Mouse (Mus musculus): ENCODE measurements around the gene Olfr938.

Olfr938 gene

DNA sequence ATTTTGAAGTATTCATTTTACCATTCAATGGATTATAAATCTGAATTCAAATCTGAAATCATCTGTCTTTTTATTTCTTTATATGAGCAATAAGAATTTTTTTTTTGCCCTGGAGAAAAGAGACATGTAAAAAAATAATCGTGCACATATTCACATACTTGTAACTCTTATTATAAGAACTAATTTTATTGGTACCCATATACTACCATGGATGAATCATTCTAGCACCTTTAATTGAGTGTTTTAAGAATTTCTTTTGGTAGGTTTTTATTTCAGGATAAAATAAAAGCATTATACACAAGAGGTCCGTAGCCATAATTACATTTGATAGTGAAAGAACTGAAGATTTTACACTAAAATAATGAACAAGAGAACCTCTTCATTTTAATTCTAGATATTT lies at the start of gene Olfr938:
Gene Olfr938, minus strand, starts transcription at position 101 of the 400 bp plus-strand sequence.
- no peak for DNase-seq (ENCODE audit: low read depth, low spot score)

DNA sequence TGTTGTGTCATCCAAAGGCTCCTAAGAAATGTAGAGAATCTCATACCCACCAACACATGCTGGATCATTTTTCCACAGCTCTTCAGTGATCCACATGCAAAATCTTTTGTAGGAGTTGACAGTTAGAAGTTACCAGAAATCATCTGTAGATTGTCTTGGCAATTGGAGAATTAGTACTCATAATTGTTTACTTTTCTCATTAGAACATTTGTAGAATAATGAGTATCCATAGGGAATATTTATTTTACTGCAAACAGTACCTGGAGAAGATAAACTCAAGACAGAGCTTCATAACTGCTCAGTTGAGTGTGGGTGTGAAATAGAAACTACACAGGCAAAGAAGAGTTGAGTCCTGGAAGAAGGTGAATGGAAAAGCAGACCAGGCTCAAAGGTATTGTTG lies 49.1 kb upstream of the Olfr938 start, which contains the start of gene Olfr27:
Gene Olfr27, plus strand, starts transcription at position 301 of the 400 bp plus-strand sequence.
- no peak for DNase-seq (ENCODE audit: low read depth, low spot score)

DNA sequence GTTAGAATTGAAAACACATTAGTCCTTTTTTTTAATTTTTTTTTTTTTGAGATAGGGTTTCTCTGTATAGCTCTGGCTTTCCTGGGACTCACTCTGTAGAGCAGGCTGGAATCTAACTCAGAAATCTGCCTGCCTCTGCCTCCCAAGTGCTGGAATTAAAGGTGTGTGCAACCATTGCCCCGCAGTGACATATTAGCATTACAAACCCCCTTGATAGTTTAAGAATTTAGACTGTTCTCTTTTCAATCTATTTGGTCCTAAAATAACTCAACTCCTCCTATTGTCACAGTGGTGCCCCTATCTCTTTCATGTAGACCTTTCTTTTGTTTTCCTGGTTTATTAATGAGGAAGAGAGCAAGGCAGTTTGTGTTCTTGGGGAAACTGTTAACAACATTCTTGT lies 48.6 kb upstream of the Olfr938 start:
- DNase-seq (ENCODE audit: low read depth, low spot score) = no peak

DNA sequence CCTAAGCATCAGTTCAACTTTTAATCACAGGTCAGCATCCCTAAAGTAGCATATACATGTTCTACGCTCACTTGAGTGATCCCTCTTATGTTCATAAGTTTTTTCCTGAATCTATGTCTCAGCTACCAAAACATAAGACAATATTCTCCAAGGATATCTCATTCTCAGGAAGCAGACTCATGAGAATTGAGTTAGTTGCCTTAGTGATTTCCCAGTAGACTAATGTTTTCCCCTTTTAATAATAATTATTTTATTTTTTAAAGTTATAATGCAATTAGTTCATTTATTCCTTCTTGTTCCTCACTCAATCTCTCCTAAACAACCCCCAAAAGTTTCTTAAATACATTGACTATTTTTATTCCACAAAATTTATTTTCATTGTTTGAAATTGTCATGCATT lies 13.8 kb downstream of the Olfr938 start, which contains the start of gene Olfr937:
Gene Olfr937, minus strand, starts transcription at position 101 of the 400 bp plus-strand sequence.
- no peak for DNase-seq (ENCODE audit: low read depth, low spot score)

Data from c-Kit-negative CD71-positive TER-119-positive erythroid progenitor cells, embryonic 14.5 days (primary cell).